In genomic region chr1:75187126-75187525, GRCm38 (mm10) we compare ENCODE assay signal across 15 mouse cellular contexts.
"Had no signal": no experiment of that assay in that cellular context is flagged by ENCODE, and none has a peak within 500 bp of the region (broad histone marks: within the 10 kb centered on the region; RNA-seq: fewer than 3 reads in every experiment).

No protein-coding gene starts in this region.

- H3K27me3 ChIP-seq: liver, embryonic 15.5 days; megakaryocyte, embryonic 14.5 days; midbrain, embryonic 13.5 days; midbrain, embryonic 15.5 days; neural tube, embryonic 12.5 days; stomach, embryonic 15.5 days had no signal

- ATAC-seq: liver, postnatal 0 days; midbrain, embryonic 13.5 days; midbrain, embryonic 15.5 days had no signal

- H3K4me2 ChIP-seq: liver, embryonic 15.5 days; midbrain, embryonic 11.5 days; midbrain, embryonic 13.5 days; midbrain, embryonic 15.5 days; neural tube, embryonic 12.5 days; stomach, embryonic 15.5 days had no signal

- H3K27ac ChIP-seq: macrophage; midbrain, embryonic 13.5 days; midbrain, embryonic 15.5 days; neural tube, embryonic 12.5 days; stomach, embryonic 15.5 days; stomach, postnatal 0 days had no signal

- H3K9ac ChIP-seq: liver, embryonic 15.5 days; liver, postnatal 0 days; midbrain, embryonic 13.5 days; midbrain, embryonic 15.5 days; neural tube, embryonic 12.5 days; stomach, embryonic 15.5 days had no signal

- H3K9me3 ChIP-seq: liver, embryonic 15.5 days; midbrain, embryonic 13.5 days; midbrain, embryonic 15.5 days; neural tube, embryonic 12.5 days; stomach, embryonic 15.5 days had no signal

- H3K4me3 ChIP-seq: liver, embryonic 15.5 days; midbrain, embryonic 13.5 days; midbrain, embryonic 15.5 days; neural tube, embryonic 12.5 days; stomach, embryonic 15.5 days had no signal

- DNase-seq: lung, adult 2 months; lung, postnatal 14 days; right cerebral cortex, postnatal 14 days; thymus, adult 2 months; thymus, postnatal 4 days had no signal
